Mouse (Mus musculus) left cerebral cortex, postnatal 4 days (tissue): Measurements from ENCODE around the gene Spag7. TPM values are rescaled to one million over a fixed set of nuclear protein-coding genes. Genes with fewer than 3 reads are reported as not detected.
A peak's percentile ranks its signal among the peaks of the same experiment; 100 is the strongest.

Experiments
- DNase-seq: peaks from one replicate; pipeline ENCODE4 v3.0.0-alpha.2; 2022
- intact Hi-C: fragments of 180-260 bp; cut with DNase I; formaldehyde crosslinking; loops from one replicate; pipeline ENCODE4 v1.15.1; 2025
- total RNA-seq, 2 experiments: library from RNA; stranded (reverse); gene quantifications; 2 replicates each; pipeline ENCODE4 v1.2.3; 2021

Spag7 gene
- total RNA-seq, 2 experiments from 2014 or later: 50.6 to 56.8 TPM

DNA sequence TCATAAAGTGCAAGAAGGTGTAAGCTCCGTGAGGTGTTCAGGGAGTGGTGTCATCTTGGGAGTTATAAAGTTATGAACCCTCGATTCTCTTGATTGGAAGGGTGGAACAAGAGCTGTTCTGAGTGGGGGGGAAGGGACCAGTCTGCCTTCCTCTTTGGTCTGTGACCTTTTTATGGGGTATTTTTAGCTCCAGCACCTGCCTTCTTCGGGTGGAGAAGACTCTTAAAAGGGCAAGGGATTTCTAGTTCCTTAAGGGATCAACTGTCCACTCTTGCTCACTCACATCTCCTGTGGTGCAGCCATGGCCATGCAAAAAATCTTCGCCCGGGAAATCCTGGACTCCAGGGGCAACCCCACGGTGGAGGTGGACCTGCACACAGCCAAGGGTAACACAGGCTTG is 11.6 kb downstream of the Spag7 start:
- DNase-seq: no peak
- intact Hi-C loops: no loop called here

DNA sequence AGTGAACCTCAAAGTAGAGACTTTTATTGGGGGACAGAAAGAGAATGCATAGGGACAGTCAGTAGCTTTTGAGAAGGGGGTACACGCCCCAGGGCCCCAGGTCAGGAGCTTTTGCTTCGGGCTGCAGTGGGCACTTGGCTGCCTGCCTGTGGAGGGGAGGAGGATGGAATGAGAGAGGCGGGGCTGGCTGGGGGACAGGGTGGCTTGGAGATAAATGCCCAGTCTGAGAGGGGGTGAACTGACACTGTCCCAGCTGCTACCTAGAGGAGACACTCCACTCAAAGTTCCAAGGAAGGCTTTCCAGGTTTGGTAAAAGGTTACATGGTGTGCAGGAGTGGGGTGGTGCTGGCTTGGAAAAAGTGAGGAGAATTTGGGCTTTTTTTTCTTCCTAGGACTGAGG is 12.3 kb downstream of the Spag7 start, which contains the start of gene Eno3:
TSS of gene Eno3 (plus strand) at position 239 of the 400 bp plus-strand sequence.
- peak; percentile 48 for DNase-seq
- intact Hi-C loops: no loop called here

DNA sequence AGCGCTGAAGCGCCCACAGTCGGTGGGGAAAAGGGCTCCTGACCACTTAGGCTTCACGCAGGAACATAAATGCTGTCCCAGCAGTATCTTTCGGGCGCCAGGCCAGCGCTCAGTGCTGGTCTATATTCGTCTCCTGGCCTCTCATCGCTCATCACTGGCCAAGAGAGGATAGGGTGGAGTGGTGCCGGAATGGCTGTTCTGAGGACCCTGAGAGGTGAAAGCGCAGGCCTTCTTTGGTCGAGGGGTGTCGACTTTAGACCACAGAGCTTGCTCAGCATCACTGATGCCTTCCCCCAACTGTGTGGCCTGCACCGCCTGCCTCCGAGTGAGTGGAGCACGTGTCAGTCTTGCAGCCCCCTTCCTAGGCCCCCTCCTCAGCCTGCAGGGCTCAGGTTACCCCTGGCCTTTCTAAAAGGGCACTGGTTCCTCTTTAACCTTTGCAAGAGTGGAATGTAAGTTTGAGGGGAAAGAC is 12.7 kb downstream of the Spag7 start:
- intact Hi-C loops: no loop called here
- DNase-seq: peak; percentile 48

DNA sequence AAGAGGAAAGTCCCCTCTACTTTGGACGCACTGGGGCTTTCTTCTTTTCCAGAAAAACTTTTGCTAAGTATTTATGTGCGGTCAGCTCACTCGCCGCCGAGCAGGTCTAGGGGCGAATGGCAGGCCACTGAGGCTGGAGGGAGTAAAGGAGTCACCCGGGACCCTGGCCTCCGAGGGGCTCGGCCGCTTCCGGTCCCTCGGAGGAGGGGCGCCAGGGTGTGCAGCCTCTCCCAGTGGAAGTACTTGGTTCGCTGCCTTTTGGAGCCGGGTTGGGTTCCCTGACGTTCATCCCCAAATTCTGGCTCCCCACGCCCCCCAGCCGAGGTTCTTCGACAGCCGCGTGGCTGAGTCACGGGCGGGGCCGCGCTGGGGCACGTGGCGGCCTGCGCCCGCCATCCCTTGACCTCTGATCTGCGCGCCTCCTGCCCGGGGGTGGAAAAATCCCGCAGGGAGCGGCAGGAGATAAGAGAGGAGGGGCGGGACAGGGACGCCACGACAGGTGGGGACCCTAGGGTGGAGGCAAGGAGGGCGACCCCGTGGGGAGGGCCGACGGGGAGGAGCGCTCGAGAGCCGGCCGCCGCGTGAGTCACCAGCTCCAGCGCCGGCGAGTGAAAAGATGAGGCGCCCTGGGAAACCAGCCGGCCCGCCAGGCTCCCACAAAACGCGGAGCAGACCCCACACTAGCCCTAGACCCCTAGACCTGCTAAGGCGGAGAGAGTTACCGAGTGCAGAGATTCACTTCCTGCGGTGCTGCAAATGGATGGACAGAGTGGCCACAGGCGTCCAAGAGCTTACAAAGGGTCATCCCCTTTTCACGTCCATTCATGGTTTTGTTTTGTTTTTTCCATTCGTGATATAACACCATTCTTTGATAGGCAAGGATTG is 13.4 kb downstream of the Spag7 start:
- DNase-seq: peak; percentile 54
- intact Hi-C loops: no loop called here

DNA sequence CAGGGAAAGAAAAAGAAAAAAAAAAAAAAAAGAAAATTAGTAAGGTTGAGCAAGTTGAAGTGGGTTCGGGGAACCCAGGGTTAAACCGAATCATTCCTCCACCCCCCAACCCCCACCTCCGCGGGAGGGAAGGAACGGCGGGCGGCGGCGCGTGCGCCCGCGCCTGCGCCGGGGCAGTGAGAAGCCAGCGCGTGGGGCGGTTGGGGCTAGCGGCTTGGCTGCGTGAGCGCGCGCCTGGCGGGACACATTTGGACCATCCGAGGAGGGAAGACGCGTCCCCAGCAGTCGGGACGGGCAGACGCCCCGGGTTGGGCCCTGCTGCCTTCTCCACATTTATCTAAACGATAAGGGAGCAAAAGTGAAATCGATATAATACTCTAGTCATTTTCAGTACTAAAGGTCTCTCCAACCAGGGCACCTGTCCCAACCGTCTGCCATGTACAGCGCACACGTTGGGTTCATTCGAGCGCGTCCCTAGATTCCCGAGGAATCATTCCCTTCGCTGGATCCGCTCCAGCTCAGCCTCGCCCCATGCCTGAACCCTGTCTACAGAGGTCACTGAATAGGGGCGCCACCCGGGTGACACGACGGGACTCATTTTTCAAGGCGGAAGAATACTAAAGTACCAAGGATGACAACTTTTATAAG is 14.2 kb downstream of the Spag7 start:
- intact Hi-C loops: no loop called here
- peak; percentile 87 for DNase-seq

DNA sequence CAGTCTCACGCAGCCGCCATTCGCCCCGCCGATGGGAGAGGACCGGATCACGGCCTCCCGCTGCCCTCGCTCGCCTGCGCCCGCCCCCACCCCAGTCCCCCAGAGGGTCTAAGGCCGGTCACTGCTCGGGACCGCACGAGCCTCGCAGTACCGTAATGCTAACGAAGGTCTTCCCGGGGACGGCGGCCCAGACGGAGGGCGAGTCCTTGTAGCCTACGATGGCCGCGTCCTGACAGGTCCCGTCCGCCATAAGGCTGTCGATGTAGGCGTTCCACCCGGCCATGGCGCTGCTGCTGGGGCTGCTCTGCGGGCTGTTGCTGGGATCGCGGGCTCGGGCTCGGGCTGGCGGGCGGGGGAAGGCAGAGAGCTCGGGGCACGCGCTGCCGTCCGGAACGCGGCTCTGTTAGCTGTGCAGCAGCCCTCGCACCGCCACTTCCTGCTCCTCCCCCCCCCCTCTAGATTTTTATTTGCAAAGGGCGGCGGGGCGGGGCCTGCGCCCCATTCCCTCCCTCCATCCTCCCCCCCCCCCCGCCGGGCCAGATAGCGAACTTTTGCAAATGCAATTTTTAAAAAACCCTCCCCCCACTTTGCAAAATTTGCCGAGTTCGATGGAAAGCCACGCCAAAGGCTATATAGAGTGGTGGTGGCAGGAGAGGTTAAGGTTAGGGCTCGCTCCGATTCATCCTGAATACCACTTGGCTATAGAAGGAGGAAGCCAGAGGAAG is 14.9 kb downstream of the Spag7 start, which contains the start of gene Pfn1:
TSS of gene Pfn1 (minus strand) at position 447 of the 725 bp plus-strand sequence.
- intact Hi-C loops: no loop called here
- peak; percentile 84 for DNase-seq

DNA sequence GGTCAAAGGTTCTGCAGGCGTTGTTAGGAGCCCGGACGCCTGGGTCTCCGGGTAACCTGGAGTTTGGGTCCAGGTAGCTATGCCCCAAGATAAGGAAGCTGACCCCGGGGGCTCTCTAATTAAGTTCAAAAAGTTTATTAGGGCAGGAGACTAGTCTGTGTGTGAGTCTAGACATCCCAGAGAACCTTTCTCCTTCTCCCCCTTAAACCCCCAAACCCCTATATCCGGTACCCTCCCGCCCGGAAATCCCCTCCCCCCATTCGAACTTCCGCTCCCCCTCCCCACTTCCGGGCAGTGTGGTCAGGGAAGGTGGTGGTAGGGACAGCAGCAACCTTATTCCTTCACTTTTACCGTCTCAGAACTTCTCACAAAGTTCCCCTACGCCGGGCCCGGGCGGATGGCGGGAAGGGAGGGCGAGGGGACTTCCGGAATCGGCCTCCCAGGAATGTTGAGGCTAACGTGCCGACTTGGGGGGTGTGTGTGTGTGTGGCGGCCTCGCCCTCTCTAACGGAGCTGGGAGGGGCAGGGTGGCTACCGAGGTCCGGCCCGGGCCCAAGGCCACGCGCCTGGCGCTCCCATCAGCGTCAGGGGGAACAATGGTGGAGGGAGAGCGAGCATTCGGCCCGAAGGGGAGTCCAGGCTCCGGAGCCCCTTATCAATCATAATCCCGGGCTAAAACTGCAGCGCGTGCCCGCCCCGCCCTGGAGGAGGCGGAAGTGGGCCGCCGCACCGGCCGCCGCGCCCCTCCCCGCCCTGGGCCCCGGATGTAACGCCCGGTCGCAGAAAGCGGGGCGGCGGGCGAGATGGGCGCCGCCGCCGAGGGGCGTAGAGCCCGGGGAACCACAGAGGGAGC is 15.6 kb downstream of the Spag7 start:
- intact Hi-C loops: no loop called here
- peak; percentile 71 for DNase-seq

DNA sequence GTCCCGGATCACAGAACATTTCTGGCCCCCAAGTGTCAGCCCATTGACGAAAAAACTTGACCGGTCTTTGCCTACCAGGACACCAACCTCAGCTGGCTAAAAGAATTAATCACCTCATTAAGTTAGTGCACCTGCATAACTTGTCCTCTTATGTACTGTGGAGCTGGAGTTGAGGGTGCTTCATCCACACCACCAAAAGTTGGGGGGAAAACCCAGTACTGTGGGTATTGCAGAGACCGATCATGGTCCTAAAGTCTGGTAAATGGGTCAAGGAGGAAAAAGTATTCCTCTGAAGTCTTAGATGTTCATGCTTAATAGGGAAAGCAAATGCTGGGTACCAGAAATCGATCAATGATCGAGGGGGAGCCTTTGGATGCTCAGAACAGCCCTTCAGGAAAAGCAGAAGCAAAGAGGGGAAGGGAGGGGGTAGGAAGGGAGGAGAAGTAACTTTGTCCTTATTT is 16.3 kb downstream of the Spag7 start:
- DNase-seq: no peak
- intact Hi-C loops: no loop called here

DNA sequence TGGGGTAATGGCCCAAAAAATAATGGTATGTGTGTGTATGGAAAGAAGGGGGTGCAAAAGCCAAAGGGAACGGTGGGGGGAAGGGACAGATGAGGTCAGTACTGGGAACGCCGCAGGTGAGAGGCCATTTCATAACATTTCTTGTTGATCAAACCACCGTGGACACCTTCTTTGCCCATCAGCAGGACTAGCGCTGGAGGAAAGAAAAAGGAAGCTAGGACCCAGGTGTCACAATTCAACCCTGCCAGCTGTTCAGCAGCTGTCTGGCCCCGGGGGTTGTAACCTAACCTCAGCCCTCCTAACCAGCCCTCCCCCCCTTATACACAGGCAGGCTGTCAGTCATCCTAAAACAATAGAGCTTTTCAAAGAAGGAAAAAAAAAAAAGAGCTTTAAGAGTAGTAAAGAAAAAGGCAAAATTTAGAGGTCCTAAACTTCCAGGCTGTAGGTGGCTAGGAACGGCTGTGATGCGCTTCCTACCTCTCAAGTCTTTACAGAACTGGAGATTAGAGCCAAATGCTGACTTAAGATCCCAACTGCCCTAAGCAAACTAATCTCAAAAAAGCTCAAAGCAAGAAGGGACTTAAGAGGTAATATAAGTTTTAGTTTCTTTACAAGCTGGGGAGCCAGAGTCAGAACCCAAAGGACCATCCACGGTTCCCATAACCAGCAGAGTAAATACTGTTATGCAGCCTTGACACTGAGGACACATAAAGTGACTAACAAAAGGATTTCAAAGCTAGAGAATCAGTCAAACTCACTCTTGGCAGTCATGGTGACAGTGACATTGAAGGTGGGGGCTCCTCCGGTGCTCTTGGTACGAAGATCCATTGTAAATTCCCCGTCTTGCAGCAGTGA is 17.0 kb downstream of the Spag7 start:
- DNase-seq: no peak
- intact Hi-C loops: no loop called here

DNA sequence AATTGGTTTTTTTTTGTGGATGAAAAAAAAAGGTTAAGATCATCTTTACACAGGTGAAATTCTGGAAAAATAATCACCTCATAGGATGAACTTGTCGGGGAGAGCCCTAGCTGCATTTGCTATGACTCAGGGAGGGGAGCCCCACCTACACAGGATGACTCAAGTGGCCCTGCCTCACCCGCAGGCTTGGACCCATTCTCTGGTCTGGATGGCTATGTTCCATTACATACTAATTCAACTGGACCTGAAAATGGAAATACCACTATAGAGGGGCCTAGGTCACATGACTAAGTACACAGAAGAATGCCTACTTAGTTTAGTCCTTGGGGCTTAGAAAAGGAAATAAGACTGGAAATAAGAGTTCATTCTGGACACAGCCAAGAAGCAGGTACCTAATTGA is 17.8 kb downstream of the Spag7 start:
- no peak for DNase-seq
- intact Hi-C loops: no loop called here

DNA sequence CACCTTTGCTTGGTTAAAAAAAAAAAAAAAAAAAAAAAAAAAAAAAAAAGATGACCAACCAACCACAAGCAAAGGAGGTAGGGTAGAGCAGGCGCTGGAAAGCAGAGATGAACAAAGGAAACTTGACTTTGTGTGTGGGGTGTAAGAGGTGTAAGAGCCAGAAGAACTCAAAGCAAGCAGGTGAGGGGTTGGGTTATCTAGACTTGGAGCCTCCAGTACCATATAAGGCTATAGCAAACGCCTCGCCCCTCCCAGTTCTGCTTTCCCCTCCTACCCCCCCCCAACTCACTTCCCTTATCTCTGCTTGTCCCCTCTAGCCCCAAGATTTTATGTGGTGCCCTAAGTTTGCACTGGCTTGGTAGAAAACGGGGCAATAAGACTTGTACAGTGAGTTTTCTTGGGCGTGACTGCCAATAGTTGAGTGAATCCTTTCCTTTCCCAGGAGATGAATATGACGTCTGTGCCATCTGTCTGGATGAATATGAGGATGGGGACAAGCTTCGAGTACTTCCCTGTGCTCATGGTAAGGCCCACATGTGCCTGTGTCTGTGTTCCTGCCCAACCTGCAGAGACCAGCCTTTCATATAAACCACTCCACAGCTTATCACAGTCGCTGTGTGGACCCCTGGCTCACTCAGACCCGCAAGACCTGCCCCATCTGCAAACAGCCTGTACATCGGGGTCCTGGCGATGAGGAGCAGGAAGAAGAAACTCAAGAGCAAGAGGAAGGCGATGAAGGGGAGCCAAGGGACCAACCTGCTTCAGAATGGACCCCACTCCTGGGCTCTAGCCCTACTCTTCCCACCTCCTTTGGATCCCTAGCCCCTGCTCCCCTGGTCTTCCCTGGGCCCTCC is 18.7 kb downstream of the Spag7 start:
- DNase-seq: no peak
- intact Hi-C loops: no loop called here

DNA sequence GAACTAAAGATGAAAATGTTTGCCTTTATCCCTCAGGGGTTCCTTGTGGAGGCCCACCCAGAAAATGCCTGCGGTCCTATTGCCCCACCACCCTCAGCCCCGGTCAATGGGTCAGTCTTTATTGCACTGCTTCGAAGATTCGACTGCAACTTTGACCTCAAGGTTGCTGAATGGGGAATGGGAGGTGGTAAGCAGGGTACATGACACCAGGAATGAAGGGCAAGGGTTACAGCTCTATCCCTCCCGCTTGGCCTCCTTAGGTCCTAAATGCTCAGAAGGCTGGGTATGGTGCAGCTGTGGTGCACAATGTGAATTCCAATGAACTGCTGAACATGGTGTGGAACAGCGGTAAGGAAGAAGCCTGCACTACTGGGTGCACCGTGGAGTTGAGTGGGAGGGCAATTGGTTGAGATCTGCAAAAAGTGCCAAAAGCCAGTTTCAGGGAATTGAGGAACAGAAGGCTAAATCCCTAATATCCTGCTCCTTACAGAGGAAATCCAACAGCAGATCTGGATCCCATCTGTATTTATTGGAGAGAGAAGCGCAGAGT is 20.0 kb downstream of the Spag7 start:
- intact Hi-C loops: no loop called here
- DNase-seq: no peak

DNA sequence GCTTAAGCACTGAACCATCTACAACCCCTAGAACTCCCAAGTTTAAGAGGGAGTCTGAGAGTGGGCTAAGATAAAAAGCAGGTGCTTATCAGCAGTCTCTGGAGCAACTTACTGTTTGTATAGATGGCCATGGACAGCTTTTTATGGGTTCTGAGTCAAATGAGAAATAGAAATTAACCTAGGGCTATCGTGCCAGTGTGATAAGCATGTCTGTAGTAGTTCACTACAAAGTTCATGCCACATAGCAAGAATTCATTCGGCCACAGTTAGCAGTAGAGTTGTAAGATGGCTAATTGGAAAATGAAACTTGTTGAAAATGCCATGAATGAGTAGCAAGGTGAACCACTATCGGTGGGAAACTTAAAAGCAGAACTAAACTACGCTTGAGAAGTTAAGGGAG is 20.7 kb downstream of the Spag7 start:
- DNase-seq: no peak
- intact Hi-C loops: no loop called here

DNA sequence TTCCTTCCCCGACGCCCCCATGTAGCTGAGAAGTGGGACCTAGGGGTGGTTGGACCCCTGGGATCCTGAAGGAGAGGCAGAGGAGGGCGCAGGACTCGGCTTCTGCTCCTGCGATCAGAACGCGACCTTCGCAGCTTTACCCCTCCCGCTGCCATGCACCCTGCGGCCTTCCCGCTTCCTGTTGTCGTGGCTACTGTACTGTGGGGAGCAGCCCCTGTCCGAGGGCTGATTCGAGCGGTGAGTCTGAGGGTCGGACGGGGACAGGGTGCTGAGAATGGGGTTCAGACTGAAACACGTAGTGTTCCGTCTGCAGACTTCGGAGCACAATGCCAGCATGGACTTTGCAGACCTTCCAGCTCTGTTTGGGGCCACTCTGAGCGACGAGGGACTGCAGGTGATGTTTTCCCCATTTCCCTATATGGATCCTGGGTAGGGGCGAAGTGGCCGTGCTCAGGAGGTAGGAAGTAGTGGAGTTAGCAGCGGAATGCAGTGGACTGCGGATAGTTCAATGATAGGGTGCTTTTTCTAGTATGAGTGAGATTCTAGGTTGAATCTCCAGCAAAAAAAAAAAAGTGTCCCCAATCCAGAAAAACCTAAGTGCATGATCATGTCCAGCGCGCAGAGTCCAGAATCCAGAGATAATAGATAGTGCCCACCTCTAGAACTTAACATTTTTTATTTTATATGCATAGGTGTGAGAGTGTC is 21.3 kb downstream of the Spag7 start:
- DNase-seq: peak; percentile 31
- intact Hi-C loops: no loop called here

DNA sequence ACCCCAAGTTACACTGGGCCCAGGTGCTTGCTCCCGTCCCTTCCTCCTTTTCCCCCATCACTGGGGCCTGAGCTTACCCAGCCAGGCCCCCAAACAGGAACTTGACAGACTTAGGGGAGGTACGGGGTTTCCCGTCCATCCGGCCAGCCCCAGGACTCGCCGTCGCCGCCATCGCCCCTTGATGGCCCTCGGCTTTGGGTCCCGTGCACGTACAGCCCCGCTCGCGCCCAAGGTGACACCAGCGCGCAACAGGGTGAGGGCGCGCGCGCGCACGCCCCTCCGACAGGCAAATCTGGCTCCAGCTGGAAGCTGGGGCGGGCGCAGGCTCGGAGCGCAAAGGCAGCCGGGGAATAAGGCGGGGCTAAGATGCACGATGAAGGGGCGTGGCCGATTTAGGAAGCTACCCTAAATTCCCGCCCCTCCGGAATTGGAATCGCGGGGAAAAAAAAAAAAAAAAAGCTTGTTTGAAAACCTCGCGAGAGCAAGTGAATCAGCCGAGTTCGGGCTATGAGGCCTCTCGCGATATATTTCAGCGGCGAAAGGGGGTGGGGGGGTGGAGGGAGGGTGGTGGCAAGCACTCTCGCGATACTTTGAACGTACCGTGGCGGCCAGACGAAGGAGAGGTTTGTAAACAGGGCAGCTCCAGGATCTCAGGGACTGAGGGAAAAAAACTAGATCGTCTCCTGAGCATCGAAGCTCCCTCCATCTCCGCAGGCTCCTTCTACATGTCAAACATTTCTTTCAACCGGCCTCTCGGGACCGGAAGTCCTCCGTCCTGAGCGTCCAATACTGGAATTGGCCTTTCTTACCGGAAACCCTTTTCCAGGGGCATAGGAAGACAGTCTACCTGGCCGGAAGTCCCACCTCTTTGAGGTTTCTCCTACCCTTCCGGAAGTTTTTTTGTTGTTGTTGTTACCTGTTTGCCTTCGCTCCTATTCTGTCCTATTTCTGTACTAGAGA is 22.2 kb downstream of the Spag7 start, which contains the start of the genes Rnf167 and Slc25a11:
TSS of gene Rnf167 (plus strand) at position 545 of the 960 bp plus-strand sequence.
TSS of gene Slc25a11 (minus strand) at position 789 of the 960 bp plus-strand sequence.
- intact Hi-C loops: no loop called here
- peak; percentile 98 for DNase-seq

DNA sequence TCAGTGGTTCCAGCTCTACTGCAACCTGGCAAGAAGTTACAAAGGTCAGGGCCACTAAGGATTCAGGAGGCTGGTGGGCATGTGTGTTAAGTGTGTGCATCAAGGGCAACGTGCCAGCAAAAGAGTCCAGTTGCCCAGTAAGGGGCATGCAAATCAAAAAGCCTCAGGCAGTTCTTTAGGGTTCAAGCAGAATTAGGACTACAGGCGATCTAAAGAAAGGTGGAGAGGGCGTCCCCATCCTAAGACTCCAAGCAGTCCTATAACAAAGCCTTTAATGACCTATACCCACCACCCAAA is 23.0 kb downstream of the Spag7 start:
- intact Hi-C loops: no loop called here
- DNase-seq: no peak
